Mouse (Mus musculus): ENCODE results near the gene Fmo5.

Fmo5 gene

GRCm38 (mm10) chr3:97628391-97629001, at the start of gene Fmo5:
Gene Fmo5 (plus strand): TSS chr3:97628804.
- TF ChIP-seq POU5F1 (IDR thresholded peaks at IDR 0.05; ENCODE audit: borderline replicate concordance, low read length), result no peak
- TF ChIP-seq NANOG (IDR thresholded peaks at IDR 0.05; ENCODE audit: borderline replicate concordance, low read length), result no peak
- TF ChIP-seq CTCF (conservative IDR thresholded peaks at IDR 0.05; ENCODE audit: low read length), result no peak
- Histone ChIP-seq H3K9me3 (ENCODE audit: low read length) (no peaks in the 10 kb centered on the region), H3K27me3 (ENCODE audit: insufficient read depth, low read length) (peaks cover 4% of the 10 kb centered on the region; the same call in 1 of the 2 replicates), H3K4me1 (replicated peaks; ENCODE audit: low read depth, low read length) (peaks cover 9% of the 10 kb centered on the region), H3K4me3 (replicated peaks; ENCODE audit: low read length) (peak within 1 kb of the TSS; percentile 68), H3K36me3 (ENCODE audit: insufficient read depth, low read length) (no peaks in the 10 kb centered on the region)

DNA sequence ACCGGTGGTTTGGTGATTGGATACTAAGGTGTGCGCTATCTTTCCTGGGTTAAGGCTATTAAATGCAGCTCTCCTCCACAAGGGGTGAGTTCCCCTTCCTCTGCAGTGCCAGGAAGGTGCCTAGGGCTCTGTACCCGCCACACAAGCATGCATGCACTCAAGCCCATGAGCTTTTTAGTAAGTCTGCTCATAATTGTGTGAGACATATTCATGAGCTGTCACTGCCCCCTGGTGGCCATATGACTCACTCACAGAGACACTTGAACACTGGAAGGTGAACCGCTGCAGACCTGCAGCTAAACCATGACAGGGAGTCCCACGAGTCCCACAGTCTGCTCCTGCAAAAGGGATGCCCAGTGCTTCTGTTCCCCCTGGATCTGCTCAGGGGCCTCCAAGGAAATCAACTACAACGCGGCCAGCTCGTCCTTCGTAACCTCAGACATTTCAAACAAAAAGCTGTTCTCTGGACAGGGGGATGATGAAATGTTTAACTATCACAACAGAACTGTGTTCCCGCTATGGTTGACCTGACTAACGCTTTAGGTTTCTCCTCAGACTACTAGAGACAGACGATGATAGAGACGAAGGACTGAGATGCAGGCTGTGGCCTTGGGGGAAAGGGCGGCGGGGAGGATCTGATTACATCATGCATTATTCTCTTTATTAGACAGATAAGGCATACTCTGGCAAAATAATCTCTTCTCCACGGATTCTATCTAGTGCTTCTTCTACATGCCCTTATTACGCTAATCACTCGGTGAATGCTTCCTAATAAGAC, 43.0 kb upstream of the Fmo5 start:
- peaks cover 93% of the 10 kb centered on the region for H3K36me3 ChIP-seq (ENCODE audit: insufficient read depth, low read length)
- peaks cover 4% of the 10 kb centered on the region; the same call in 1 of the 2 replicates for H3K27me3 ChIP-seq (ENCODE audit: insufficient read depth, low read length)
- TF ChIP-seq NANOG (IDR thresholded peaks at IDR 0.05; ENCODE audit: borderline replicate concordance, low read length) (no peak), CTCF (conservative IDR thresholded peaks at IDR 0.05; ENCODE audit: low read length) (peak; percentile 52)
- no peak overlapping the region for H3K4me3 ChIP-seq (replicated peaks; ENCODE audit: low read length)
- 0 out of 2 replicates have a peak, but pooled peaks cover 4% of the 10 kb centered on the region for H3K9me3 ChIP-seq (ENCODE audit: low read length)
- H3K4me1 ChIP-seq (replicated peaks; ENCODE audit: low read depth, low read length), result peaks cover 16% of the 10 kb centered on the region

DNA sequence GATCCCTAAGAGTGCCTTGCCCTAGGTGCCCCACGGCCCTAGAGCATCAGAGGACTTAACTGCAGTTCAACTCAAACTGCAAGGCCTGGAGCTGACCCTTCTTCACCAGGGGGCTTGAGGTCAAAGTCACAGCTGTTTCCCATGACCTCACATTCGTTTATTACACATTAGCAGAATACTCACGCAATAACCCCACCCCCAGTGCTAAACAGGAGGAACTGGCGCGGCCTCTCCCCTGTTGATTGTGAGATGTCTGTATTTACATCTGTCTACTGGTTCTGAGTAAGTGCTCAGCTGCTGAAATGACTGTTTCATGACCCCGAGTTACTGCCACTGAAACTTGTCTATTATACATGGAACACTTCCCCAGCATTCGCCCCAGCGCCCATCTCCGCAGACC, 40.9 kb upstream of the Fmo5 start:
- TF ChIP-seq NANOG (IDR thresholded peaks at IDR 0.05; ENCODE audit: borderline replicate concordance, low read length) (no peak), POU5F1 (IDR thresholded peaks at IDR 0.05; ENCODE audit: borderline replicate concordance, low read length) (no peak), CTCF (conservative IDR thresholded peaks at IDR 0.05; ENCODE audit: low read length) (no peak)

DNA sequence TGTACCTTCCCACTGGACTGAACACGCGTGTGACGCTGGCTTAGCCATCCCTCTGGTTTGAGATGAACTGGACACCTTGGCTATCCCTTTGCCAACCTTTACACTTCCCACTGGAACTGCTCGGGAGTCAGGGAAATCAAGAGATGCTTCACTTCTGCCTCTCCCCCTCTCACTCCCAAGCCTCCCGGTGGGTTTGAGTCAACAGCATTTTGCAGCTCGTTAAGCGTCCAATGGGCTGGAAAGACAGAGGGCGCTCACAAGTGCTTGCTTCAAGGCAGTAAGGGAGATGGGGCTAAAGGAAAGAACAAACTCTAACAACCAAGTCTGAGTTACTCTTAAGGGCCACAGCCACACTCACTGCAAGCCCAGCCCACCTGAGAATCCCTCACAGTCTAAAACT, 37.9 kb upstream of the Fmo5 start:
- Histone ChIP-seq H3K9me3 (ENCODE audit: low read length) (no peaks in the 10 kb centered on the region), H3K27me3 (ENCODE audit: insufficient read depth, low read length) (peaks cover 4% of the 10 kb centered on the region; the same call in 1 of the 2 replicates), H3K4me1 (replicated peaks; ENCODE audit: low read depth, low read length) (peaks cover 26% of the 10 kb centered on the region), H3K4me3 (replicated peaks; ENCODE audit: low read length) (no peak overlapping the region), H3K36me3 (ENCODE audit: insufficient read depth, low read length) (peaks cover 82% of the 10 kb centered on the region)
- TF ChIP-seq NANOG (IDR thresholded peaks at IDR 0.05; ENCODE audit: borderline replicate concordance, low read length) (no peak), CTCF (conservative IDR thresholded peaks at IDR 0.05; ENCODE audit: low read length) (no peak), POU5F1 (IDR thresholded peaks at IDR 0.05; ENCODE audit: borderline replicate concordance, low read length) (no peak)

More for the DNA sequence above, 40.9 kb upstream of the Fmo5 start:
- Histone ChIP-seq H3K4me3 (replicated peaks; ENCODE audit: low read length) (no peak overlapping the region), H3K4me1 (replicated peaks; ENCODE audit: low read depth, low read length) (peaks cover 21% of the 10 kb centered on the region), H3K9me3 (ENCODE audit: low read length) (no peaks in the 10 kb centered on the region), H3K36me3 (ENCODE audit: insufficient read depth, low read length) (peaks cover 93% of the 10 kb centered on the region), H3K27me3 (ENCODE audit: insufficient read depth, low read length) (peaks cover 4% of the 10 kb centered on the region; the same call in 1 of the 2 replicates)

DNA sequence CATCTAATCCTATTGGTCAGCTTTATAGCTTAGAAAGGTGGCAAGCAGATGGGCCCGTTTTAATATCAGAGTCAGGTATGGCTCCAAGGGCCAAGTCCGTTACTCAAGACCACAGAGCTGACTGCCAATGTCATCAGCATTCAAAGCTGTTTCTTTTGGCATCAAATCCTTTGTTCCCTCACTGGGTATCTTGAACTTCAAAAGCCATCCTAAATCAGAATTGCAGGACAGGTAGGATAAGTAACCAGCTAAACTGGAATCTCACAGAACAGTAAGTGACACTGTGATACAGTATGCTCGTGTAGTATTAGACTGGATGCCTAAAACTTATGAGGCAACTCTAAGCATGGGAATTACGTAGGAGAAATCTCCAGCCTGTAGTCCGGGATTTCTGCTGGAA, 35.5 kb upstream of the Fmo5 start:
- Histone ChIP-seq H3K27me3 (ENCODE audit: insufficient read depth, low read length) (peaks cover 4% of the 10 kb centered on the region; the same call in 1 of the 2 replicates), H3K4me1 (replicated peaks; ENCODE audit: low read depth, low read length) (peaks cover 17% of the 10 kb centered on the region), H3K36me3 (ENCODE audit: insufficient read depth, low read length) (peaks cover 85% of the 10 kb centered on the region), H3K9me3 (ENCODE audit: low read length) (no peaks in the 10 kb centered on the region), H3K4me3 (replicated peaks; ENCODE audit: low read length) (no peak overlapping the region)
- TF ChIP-seq NANOG (IDR thresholded peaks at IDR 0.05; ENCODE audit: borderline replicate concordance, low read length) (no peak), POU5F1 (IDR thresholded peaks at IDR 0.05; ENCODE audit: borderline replicate concordance, low read length) (no peak), CTCF (conservative IDR thresholded peaks at IDR 0.05; ENCODE audit: low read length) (no peak)

- Histone ChIP-seq H3K4me1 (replicated peaks; ENCODE audit: low read depth, low read length) (peaks cover 17% of the 10 kb centered on the region), H3K27me3 (ENCODE audit: insufficient read depth, low read length) (peaks cover 4% of the 10 kb centered on the region; the same call in 1 of the 2 replicates)
- TF ChIP-seq NANOG (IDR thresholded peaks at IDR 0.05; ENCODE audit: borderline replicate concordance, low read length) (no peak), POU5F1 (IDR thresholded peaks at IDR 0.05; ENCODE audit: borderline replicate concordance, low read length) (no peak), CTCF (conservative IDR thresholded peaks at IDR 0.05; ENCODE audit: low read length) (no peak)
Observed at GRCm38 (mm10) chr3:97594140-97594539, 34.5 kb upstream of the Fmo5 start.

DNA sequence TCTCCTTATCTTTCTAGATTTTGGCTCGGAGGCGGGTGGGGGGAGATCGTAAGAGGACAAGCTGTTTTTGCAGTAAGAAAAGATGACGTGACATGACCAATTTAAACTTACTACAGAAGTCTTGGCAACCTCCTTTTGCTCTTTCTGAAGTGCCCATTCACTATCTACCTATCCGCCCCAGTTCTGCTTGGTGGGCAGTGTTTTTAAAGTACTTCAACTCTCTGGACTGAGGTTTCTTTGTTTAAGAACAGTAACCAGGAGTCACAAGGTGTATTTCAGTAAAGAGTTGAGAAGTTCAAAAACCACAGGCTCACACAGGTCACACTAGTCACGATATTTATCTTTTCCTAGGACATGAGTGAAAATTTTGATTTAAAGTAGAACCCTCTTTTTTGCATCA, 33.5 kb upstream of the Fmo5 start:
- Histone ChIP-seq H3K4me1 (replicated peaks; ENCODE audit: low read depth, low read length) (peaks cover 17% of the 10 kb centered on the region), H3K27me3 (ENCODE audit: insufficient read depth, low read length) (no peaks in the 10 kb centered on the region)
- TF ChIP-seq POU5F1 (IDR thresholded peaks at IDR 0.05; ENCODE audit: borderline replicate concordance, low read length), result no peak
- TF ChIP-seq NANOG (IDR thresholded peaks at IDR 0.05; ENCODE audit: borderline replicate concordance, low read length), result no peak
- TF ChIP-seq CTCF (conservative IDR thresholded peaks at IDR 0.05; ENCODE audit: low read length), result no peak

More at GRCm38 (mm10) chr3:97594140-97594539, 34.5 kb upstream of the Fmo5 start:
- Histone ChIP-seq H3K9me3 (ENCODE audit: low read length) (no peaks in the 10 kb centered on the region), H3K4me3 (replicated peaks; ENCODE audit: low read length) (no peak overlapping the region), H3K36me3 (ENCODE audit: insufficient read depth, low read length) (peaks cover 86% of the 10 kb centered on the region)

GRCm38 (mm10) chr3:97596796-97597195, 31.8 kb upstream of the Fmo5 start:
- Histone ChIP-seq H3K4me1 (replicated peaks; ENCODE audit: low read depth, low read length) (peaks cover 7% of the 10 kb centered on the region; the same call in 1 of the 2 replicates), H3K36me3 (ENCODE audit: insufficient read depth, low read length) (peaks cover 86% of the 10 kb centered on the region), H3K27me3 (ENCODE audit: insufficient read depth, low read length) (no peaks in the 10 kb centered on the region), H3K9me3 (ENCODE audit: low read length) (no peaks in the 10 kb centered on the region), H3K4me3 (replicated peaks; ENCODE audit: low read length) (no peak overlapping the region)
- TF ChIP-seq CTCF (conservative IDR thresholded peaks at IDR 0.05; ENCODE audit: low read length) (no peak), NANOG (IDR thresholded peaks at IDR 0.05; ENCODE audit: borderline replicate concordance, low read length) (no peak), POU5F1 (IDR thresholded peaks at IDR 0.05; ENCODE audit: borderline replicate concordance, low read length) (no peak)

More for the DNA sequence above, 33.5 kb upstream of the Fmo5 start:
- Histone ChIP-seq H3K36me3 (ENCODE audit: insufficient read depth, low read length) (peaks cover 86% of the 10 kb centered on the region), H3K4me3 (replicated peaks; ENCODE audit: low read length) (no peak overlapping the region), H3K9me3 (ENCODE audit: low read length) (no peaks in the 10 kb centered on the region)

All from E14TG2a.4 (cell line).